Mouse (Mus musculus) lung, adult 2 months (tissue): ENCODE measurements around the gene Scgb3a1.

Experiments used
- CTCF ChIP-seq: fragments of 200-500 bp; IDR thresholded peaks from 2 replicates; pipeline ENCODE4 v1.5.1; 2011; ENCODE audit warnings: mild to moderate bottlenecking, low read length, control low read depth; ENCODE audit not compliant: insufficient read depth
- POLR2A ChIP-seq: fragments of 200-500 bp; IDR thresholded peaks from 2 replicates; pipeline ENCODE4 v1.6.1; 2011; ENCODE audit warnings: low read depth, mild to moderate bottlenecking, control low read depth, low read length, borderline replicate concordance; ENCODE audit errors: extremely low read depth

GRCm38 (mm10) chr11:49615856-49616725, 47.3 kb upstream of the Scgb3a1 start:
- TF ChIP-seq POLR2A (no peak), CTCF (no peak)
